In genomic region chrX:72895388-72896054, GRCm38 (mm10) we compare ENCODE assay signal across 12 mouse cellular contexts. TPM values are rescaled to one million over a fixed set of nuclear protein-coding genes. Genes with fewer than 3 reads are reported as not detected.
DNase-seq lines count a peak whose midpoint lies in the region; ATAC-seq lines count a peak whose summit lies in the region.
"Had no signal": no experiment of that assay in that cellular context is flagged by ENCODE, and none has a peak within 500 bp of the region (broad histone marks: within the 10 kb centered on the region; RNA-seq: fewer than 3 reads in every experiment).

No protein-coding gene starts in this region.

- no peak overlapping the region for H3K4me3 ChIP-seq in heart, embryonic 12.5 days
- H3K4me3 ChIP-seq: embryonic facial prominence, embryonic 12.5 days; heart, adult 2 months had no signal

- no peak overlapping the region for H3K4me2 ChIP-seq in heart, embryonic 12.5 days
- H3K4me2 ChIP-seq: embryonic facial prominence, embryonic 12.5 days; lung, embryonic 14.5 days had no signal

- 69% methylated on average over 5 of the region's 5 CpGs for WGBS in heart, embryonic 12.5 days

- DNase-seq in brain, embryonic 18.5 days (ENCODE audit: low read depth, low spot score): peak; percentile 73
- DNase-seq in frontal cortex, adult 2 months (ENCODE audit: extremely low spot score in 1 of 2, low spot score in 1 of 2): peak; percentile 46 to 67
- peak; percentile 13 to 55 for DNase-seq in layer of hippocampus, postnatal 14 days (ENCODE audit: low spot score in 2 of 2)
- peak; percentile 14 for DNase-seq in neural tube, embryonic 10.5 days (ENCODE audit: extremely low spot score, low spot score)
- DNase-seq in ovary, adult 18-20 months (ENCODE audit: low spot score): no peak
- DNase-seq in gastrocnemius, postnatal 10 days: no peak
- DNase-seq in spleen, postnatal 14 days (ENCODE audit: low spot score in 2 of 2): no peak
- DNase-seq: heart, adult 2 months; lung, embryonic 14.5 days had no signal

- H3K9ac ChIP-seq in heart, embryonic 12.5 days: no peak overlapping the region
- H3K9ac ChIP-seq: embryonic facial prominence, embryonic 12.5 days; lung, embryonic 14.5 days had no signal

- no peaks in the 10 kb centered on the region for H3K36me3 ChIP-seq in heart, embryonic 12.5 days
- H3K36me3 ChIP-seq: embryonic facial prominence, embryonic 12.5 days had no signal

- no peak for ATAC-seq in heart, embryonic 12.5 days (ENCODE audit: insufficient number of reproducible peaks, low FRiP score)

- no peaks in the 10 kb centered on the region for H3K27me3 ChIP-seq in heart, embryonic 12.5 days (replicated peaks)
- H3K27me3 ChIP-seq: embryonic facial prominence, embryonic 12.5 days had no signal

- no peaks in the 10 kb centered on the region for H3K4me1 ChIP-seq in heart, embryonic 12.5 days (replicated peaks)
- H3K4me1 ChIP-seq: embryonic facial prominence, embryonic 12.5 days had no signal

- H3K27ac ChIP-seq in heart, embryonic 12.5 days (ENCODE audit: poor library complexity, severe bottlenecking): no peak overlapping the region
- H3K27ac ChIP-seq: embryonic facial prominence, embryonic 12.5 days; heart, adult 2 months; kidney, postnatal 0 days had no signal

- H3K9me3 ChIP-seq in heart, embryonic 12.5 days (replicated peaks): no peaks in the 10 kb centered on the region
- H3K9me3 ChIP-seq: embryonic facial prominence, embryonic 12.5 days had no signal

RNA-seq across cellular contexts. Expression of gene Cetn2, which starts 22.7 kb away (rescaled TPM):
- polyA plus RNA-seq in frontal cortex, adult 2 months (2012; rRNA removed): 51.8 and 56.0 TPM in 2 replicates
- total RNA-seq in layer of hippocampus, postnatal 14 days (2021): 10 to 100 TPM; 46.0 to 51.2 TPM
- 10 to 100 TPM; 22.0 to 24.4 TPM for total RNA-seq in gastrocnemius, postnatal 10 days (2021)
- 58.4 and 62.8 TPM in 2 replicates for polyA plus RNA-seq in heart, embryonic 12.5 days (2016; fragmentation: Nextera tagmentation; extraction: Ambion mirVana)

RNA-seq across cellular contexts. Expression of gene Nsdhl, which starts 22.8 kb away (rescaled TPM):
- polyA plus RNA-seq in frontal cortex, adult 2 months (2012; rRNA removed): 28.8 TPM in 2 replicates
- 10 to 100 TPM; 34.6 to 43.2 TPM for total RNA-seq in layer of hippocampus, postnatal 14 days (2021)
- 1 to 10 TPM; 8.9 to 9.0 TPM for total RNA-seq in gastrocnemius, postnatal 10 days (2021)
- 15.9 TPM in 2 replicates for polyA plus RNA-seq in heart, embryonic 12.5 days (2016; fragmentation: Nextera tagmentation; extraction: Ambion mirVana)

Comparison
In these comparisons a context has a peak if more than half of its experiments do, and no peak if none do; other contexts are left out.
1. DNase-seq: peak in brain, embryonic 18.5 days (single experiment), frontal cortex, adult 2 months (2 of 2), layer of hippocampus, postnatal 14 days (2 of 2) and neural tube, embryonic 10.5 days (single experiment); none in ovary, adult 18-20 months (single experiment), gastrocnemius, postnatal 10 days (single experiment) and spleen, postnatal 14 days (0 of 2).